Comparison of ENCODE assay signal across 9 mouse cellular contexts in genomic region chr7:75384506-75384911, GRCm38 (mm10).
DNase-seq lines count a peak whose midpoint lies in the region; ATAC-seq and TF ChIP-seq lines count a peak whose summit lies in the region.
"Had no signal": no experiment of that assay in that cellular context is flagged by ENCODE, and none has a peak within 500 bp of the region (broad histone marks: within the 10 kb centered on the region; RNA-seq: fewer than 3 reads in every experiment).

No protein-coding gene starts in this region.

- no peaks in the 10 kb centered on the region for H3K27me3 ChIP-seq in midbrain, embryonic 11.5 days (ENCODE audit: control insufficient read depth, insufficient read depth, low read length)
- no peaks in the 10 kb centered on the region for H3K27me3 ChIP-seq in kidney, adult 2 months (replicated peaks; ENCODE audit: control insufficient read depth, insufficient read depth, low read length)
- H3K27me3 ChIP-seq: liver, embryonic 12.5 days had no signal

- WGBS in midbrain, embryonic 11.5 days = 19% methylated on average over 8 of the region's 8 CpGs
- 35% methylated on average over 8 of the region's 8 CpGs for WGBS in kidney, adult 2 months

- H3K9ac ChIP-seq in midbrain, embryonic 11.5 days (ENCODE audit: low read length) = no peak overlapping the region
- H3K9ac ChIP-seq: liver, embryonic 12.5 days had no signal

- no peak for TF ChIP-seq POLR2A in kidney, adult 2 months (IDR thresholded peaks at IDR 0.05; ENCODE audit: low read depth, low read length)

- H3K4me3 ChIP-seq in midbrain, embryonic 11.5 days (ENCODE audit: low read depth, low read length) = no peak overlapping the region
- H3K4me3 ChIP-seq in kidney, adult 2 months (ENCODE audit: insufficient read depth, low read depth, low read length) = no peak overlapping the region
- H3K4me3 ChIP-seq: liver, embryonic 12.5 days had no signal

- no peak overlapping the region for H3K4me2 ChIP-seq in midbrain, embryonic 11.5 days
- H3K4me2 ChIP-seq: liver, embryonic 12.5 days had no signal

- no peaks in the 10 kb centered on the region for H3K9me3 ChIP-seq in midbrain, embryonic 11.5 days (ENCODE audit: control insufficient read depth, low read length)
- H3K9me3 ChIP-seq: liver, embryonic 12.5 days had no signal

- TF ChIP-seq CTCF in kidney, adult 2 months (conservative IDR thresholded peaks at IDR 0.05; ENCODE audit: insufficient read depth, insufficient read length, low read depth, low read length) = no peak

- peak; percentile 82 for ATAC-seq in midbrain, embryonic 11.5 days (ENCODE audit: low FRiP score)
- ATAC-seq: liver, embryonic 12.5 days had no signal

- no peaks in the 10 kb centered on the region for H3K36me3 ChIP-seq in midbrain, embryonic 11.5 days (ENCODE audit: control insufficient read depth, insufficient read depth, low read length)
- H3K36me3 ChIP-seq in kidney, adult 2 months (ENCODE audit: control insufficient read depth, insufficient read depth, low read length) = no peaks in the 10 kb centered on the region
- H3K36me3 ChIP-seq: liver, embryonic 12.5 days had no signal

- no peak overlapping the region for H3K27ac ChIP-seq in midbrain, embryonic 11.5 days (ENCODE audit: low read depth, low read length)
- no peak overlapping the region for H3K27ac ChIP-seq in kidney, adult 2 months (ENCODE audit: insufficient read depth, low read depth, low read length)
- H3K27ac ChIP-seq: liver, embryonic 12.5 days had no signal

- H3K4me1 ChIP-seq in midbrain, embryonic 11.5 days (ENCODE audit: control insufficient read depth, insufficient read depth, low read length) = 0 out of 2 replicates have a peak, but pooled peaks cover 2% of the 10 kb centered on the region
- H3K4me1 ChIP-seq in kidney, adult 2 months (ENCODE audit: control insufficient read depth, insufficient read depth, low read length) = no peaks in the 10 kb centered on the region
- H3K4me1 ChIP-seq: liver, embryonic 12.5 days had no signal

- peak; percentile 5 for DNase-seq in gastrocnemius, postnatal 14 days
- DNase-seq in gastrocnemius, postnatal 36 days = no peak
- DNase-seq in urinary bladder, postnatal 14 days (ENCODE audit: low spot score) = peak; percentile 51
- no peak for DNase-seq in urinary bladder, adult 2 months (ENCODE audit: low spot score)
- peak; percentile 89 for DNase-seq in midbrain, embryonic 11.5 days (ENCODE audit: low spot score, missing footprints)
- DNase-seq in testis, postnatal 14 days (ENCODE audit: low spot score) = no peak
- no peak for DNase-seq in urinary bladder, postnatal 36 days (ENCODE audit: low spot score in 2 of 2)
- DNase-seq in kidney, adult 2 months = no peak

- intact Hi-C loops in gastrocnemius, postnatal 14 days (cut with DNase I; ENCODE audit: low total_unique reads) = no loop called here
- intact Hi-C loops in gastrocnemius, postnatal 36 days (cut with DNase I) = no loop called here

Comparison
In these comparisons a context has a peak if more than half of its experiments do, and no peak if none do; other contexts are left out.
1. DNase-seq: peak in gastrocnemius, postnatal 14 days (single experiment), urinary bladder, postnatal 14 days (single experiment) and midbrain, embryonic 11.5 days (single experiment); none in gastrocnemius, postnatal 36 days (0 of 2), urinary bladder, adult 2 months (single experiment), testis, postnatal 14 days (single experiment), urinary bladder, postnatal 36 days (0 of 2) and kidney, adult 2 months (single experiment).